Mouse (Mus musculus) liver, embryonic 14.5 days (tissue): ENCODE data around the gene Nfasc.

Experiments
- CTCF ChIP-seq: IDR thresholded peaks from 2 replicates; pipeline ENCODE4 v1.5.1; 2016; ENCODE audit warnings: antibody characterized with exemption, low read depth, control low read depth
- EP300 ChIP-seq: IDR thresholded peaks from 2 replicates; pipeline ENCODE4 v1.6.1; 2016; ENCODE audit warnings: antibody characterized with exemption, low read depth

GRCm38 (mm10) chr1:132653841-132654457, 87.6 kb downstream of the Nfasc start:
- TF ChIP-seq CTCF, result no peak
- TF ChIP-seq EP300, result no peak
